Comparison of ENCODE assay signal across 8 mouse cellular contexts in the genomic region with DNA sequence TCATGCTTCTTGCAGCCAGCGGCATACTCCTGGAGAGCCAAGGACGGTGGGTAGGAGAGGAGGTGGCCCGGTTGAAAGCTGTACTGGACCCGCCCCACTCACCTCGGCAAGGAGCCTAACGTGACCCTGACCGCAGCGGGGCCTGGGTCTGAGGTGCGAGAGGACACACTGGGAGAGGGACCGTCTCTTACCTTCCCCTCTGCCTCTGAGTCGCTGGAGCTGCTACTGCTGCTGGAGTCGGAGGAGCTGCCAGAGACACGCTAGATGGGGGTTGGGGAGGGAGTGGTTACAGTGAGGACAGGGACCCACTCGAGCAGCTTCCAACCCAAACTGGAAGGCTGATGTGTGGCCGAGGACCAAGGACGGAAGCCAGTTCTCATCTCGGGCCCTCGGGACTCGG. TPM values are rescaled to one million over a fixed set of nuclear protein-coding genes. Genes with fewer than 3 reads are reported as not detected.
DNase-seq lines count a peak whose midpoint lies in the region; ATAC-seq lines count a peak whose summit lies in the region.

No protein-coding gene starts in this region.

- H3K27ac ChIP-seq in heart, embryonic 10.5 days = peak overlapping the region; percentile 81
- H3K27ac ChIP-seq in limb, embryonic 11.5 days (replicated peaks; ENCODE audit: low read depth, low read length) = no peak overlapping the region
- no peak overlapping the region for H3K27ac ChIP-seq in midbrain, embryonic 15.5 days

- 0 out of 2 replicates have a peak overlapping the region, but pooled peaks have one; percentile 12 for H3K9ac ChIP-seq in limb, embryonic 11.5 days (ENCODE audit: low read length)
- no peak overlapping the region for H3K9ac ChIP-seq in midbrain, embryonic 15.5 days

- intact Hi-C loops in gastrocnemius, postnatal 36 days (cut with DNase I) = loop anchor here (5.0 kb wide), 1 partner anchor 120 kb away; the partner anchor contains the start of gene Ryr1

- H3K4me1 ChIP-seq in heart, embryonic 10.5 days = peaks cover 22% of the 10 kb centered on the region
- peaks cover 6% of the 10 kb centered on the region for H3K4me1 ChIP-seq in limb, embryonic 11.5 days (ENCODE audit: control insufficient read depth, insufficient read depth, low read length)
- H3K4me1 ChIP-seq in midbrain, embryonic 15.5 days = peaks cover 7% of the 10 kb centered on the region; the same call in 1 of the 2 replicates

- no peak for ATAC-seq in limb, embryonic 11.5 days (ENCODE audit: insufficient number of reproducible peaks, low FRiP score, low TSS enrichment, low read depth)
- ATAC-seq in midbrain, embryonic 15.5 days (replicated peaks) = no peak; the same call in 1 of the 2 replicates

- peak overlapping the region; percentile 50 for H3K4me2 ChIP-seq in limb, embryonic 11.5 days (ENCODE audit: low read depth, severe bottlenecking)
- peak overlapping the region; percentile 33 for H3K4me2 ChIP-seq in midbrain, embryonic 15.5 days

- H3K9me3 ChIP-seq in heart, embryonic 10.5 days = no peaks in the 10 kb centered on the region
- no peaks in the 10 kb centered on the region for H3K9me3 ChIP-seq in limb, embryonic 11.5 days (ENCODE audit: control insufficient read depth, low read length)
- H3K9me3 ChIP-seq in midbrain, embryonic 15.5 days = no peaks in the 10 kb centered on the region

- DNase-seq in adrenal gland, adult 18-20 months (ENCODE audit: low spot score in 2 of 2) = peak; percentile 26 to 28
- no peak for DNase-seq in adrenal gland, postnatal 4 days (ENCODE audit: low spot score in 2 of 2)
- DNase-seq in Muller cell, postnatal 12 days (ENCODE audit: inconsistent ontology term) = peak; percentile 20
- DNase-seq in heart, embryonic 10.5 days (ENCODE audit: low spot score) = no peak
- peak; percentile 49 for DNase-seq in limb, embryonic 11.5 days (ENCODE audit: low spot score)
- no peak for DNase-seq in urinary bladder, postnatal 14 days (ENCODE audit: low spot score)
- no peak for DNase-seq in gastrocnemius, postnatal 36 days

- H3K27me3 ChIP-seq in heart, embryonic 10.5 days (ENCODE audit: insufficient read depth, poor library complexity, severe bottlenecking) = no peaks in the 10 kb centered on the region
- H3K27me3 ChIP-seq in limb, embryonic 11.5 days (ENCODE audit: control insufficient read depth, insufficient read depth, low read length) = 0 out of 2 replicates have a peak, but pooled peaks cover 3% of the 10 kb centered on the region
- H3K27me3 ChIP-seq in midbrain, embryonic 15.5 days (replicated peaks) = peaks cover 14% of the 10 kb centered on the region

- peak overlapping the region; percentile 57 for H3K4me3 ChIP-seq in heart, embryonic 10.5 days
- H3K4me3 ChIP-seq in limb, embryonic 11.5 days (ENCODE audit: low read depth, low read length) = peak overlapping the region; percentile 14; the same call in 1 of the 2 replicates
- H3K4me3 ChIP-seq in midbrain, embryonic 15.5 days = 0 out of 2 replicates have a peak overlapping the region, but pooled peaks have one; percentile 13

- 6% methylated on average over 19 of the region's 19 CpGs for WGBS in heart, embryonic 10.5 days
- 12% methylated on average over 19 of the region's 19 CpGs for WGBS in limb, embryonic 11.5 days
- 16% methylated on average over 19 of the region's 19 CpGs for whole genome bisulfite sequencing in midbrain, embryonic 15.5 days

- peaks cover 34% of the 10 kb centered on the region for H3K36me3 ChIP-seq in heart, embryonic 10.5 days
- H3K36me3 ChIP-seq in limb, embryonic 11.5 days (ENCODE audit: control insufficient read depth, insufficient read depth, low read length) = peaks cover 14% of the 10 kb centered on the region
- no peaks in the 10 kb centered on the region for H3K36me3 ChIP-seq in midbrain, embryonic 15.5 days (replicated peaks)

RNA-seq across cellular contexts. Expression of gene 2200002D01Rik, which starts 0.6 kb away (rescaled TPM):
- 1 to 10 TPM; 1.8 to 2.8 TPM for total RNA-seq in adrenal gland, adult 18-20 months (2021)
- total RNA-seq in adrenal gland, postnatal 4 days (2021) = 1 to 10 TPM; 2.4 to 4.5 TPM
- 8.2 and 9.7 TPM in 2 replicates for polyA plus RNA-seq in heart, embryonic 10.5 days (2016; fragmentation: Nextera tagmentation; extraction: Ambion mirVana)
- 1.4 and 2.3 TPM in 2 replicates for polyA plus RNA-seq in limb, embryonic 11.5 days (2014; fragmentation: Nextera tagmentation; extraction: Ambion mirVana)
- polyA plus RNA-seq in midbrain, embryonic 15.5 days (2015; fragmentation: Nextera tagmentation; extraction: Ambion mirVana) = 1.1 and 1.5 TPM in 2 replicates
- total RNA-seq in gastrocnemius, postnatal 36 days (2021) = under 1 TPM; 0.28 to 0.86 TPM

RNA-seq across cellular contexts. Expression of gene Yif1b, which starts 9.6 kb away (rescaled TPM):
- total RNA-seq in adrenal gland, adult 18-20 months (2021) = 10 to 100 TPM; 45.5 to 64.9 TPM
- total RNA-seq in adrenal gland, postnatal 4 days (2021) = 10 to 100 TPM; 48.2 to 49.7 TPM
- 126 and 131 TPM in 2 replicates for polyA plus RNA-seq in heart, embryonic 10.5 days (2016; fragmentation: Nextera tagmentation; extraction: Ambion mirVana)
- 90.8 and 101 TPM in 2 replicates for polyA plus RNA-seq in limb, embryonic 11.5 days (2014; fragmentation: Nextera tagmentation; extraction: Ambion mirVana)
- polyA plus RNA-seq in midbrain, embryonic 15.5 days (2015; fragmentation: Nextera tagmentation; extraction: Ambion mirVana) = 91.2 and 95.1 TPM in 2 replicates
- 10 to 100 TPM; 36.0 to 41.1 TPM for total RNA-seq in gastrocnemius, postnatal 36 days (2021)

RNA-seq across cellular contexts. Expression of gene Kcnk6, which starts 15.4 kb away (rescaled TPM):
- 1 to 10 TPM; 1.7 to 2.6 TPM for total RNA-seq in adrenal gland, adult 18-20 months (2021)
- total RNA-seq in adrenal gland, postnatal 4 days (2021) = 1 to 10 TPM; 2.9 to 3.6 TPM
- polyA plus RNA-seq in heart, embryonic 10.5 days (2016; fragmentation: Nextera tagmentation; extraction: Ambion mirVana) = 1.7 and 2.4 TPM in 2 replicates
- polyA plus RNA-seq in limb, embryonic 11.5 days (2014; fragmentation: Nextera tagmentation; extraction: Ambion mirVana) = 0.37 and 0.38 TPM in 2 replicates
- 1.2 and 1.4 TPM in 2 replicates for polyA plus RNA-seq in midbrain, embryonic 15.5 days (2015; fragmentation: Nextera tagmentation; extraction: Ambion mirVana)
- total RNA-seq in gastrocnemius, postnatal 36 days (2021) = under 1 TPM; 0.91 to 0.97 TPM

RNA-seq across cellular contexts. Expression of gene Catsperg1, which starts 33.9 kb away (rescaled TPM):
- total RNA-seq in adrenal gland, adult 18-20 months (2021) = under 1 TPM; 0.66 to 0.90 TPM
- total RNA-seq in adrenal gland, postnatal 4 days (2021) = 1 to 10 TPM; 2.0 TPM
- polyA plus RNA-seq in heart, embryonic 10.5 days (2016; fragmentation: Nextera tagmentation; extraction: Ambion mirVana) = 0.14 and 0.59 TPM in 2 replicates
- 0.16 and 0.45 TPM in 2 replicates for polyA plus RNA-seq in limb, embryonic 11.5 days (2014; fragmentation: Nextera tagmentation; extraction: Ambion mirVana)
- 4.2 and 5.3 TPM in 2 replicates for polyA plus RNA-seq in midbrain, embryonic 15.5 days (2015; fragmentation: Nextera tagmentation; extraction: Ambion mirVana)
- under 1 TPM in 1 of 2 experiments, not detected in 1; 0.22 TPM for total RNA-seq in gastrocnemius, postnatal 36 days (2021)

RNA-seq across cellular contexts. Expression of gene Spint2, which starts 34.0 kb away (rescaled TPM):
- total RNA-seq in adrenal gland, adult 18-20 months (2021) = 10 to 100 TPM; 48.4 to 83.8 TPM
- total RNA-seq in adrenal gland, postnatal 4 days (2021) = 10 to 100 TPM; 46.1 to 85.1 TPM
- polyA plus RNA-seq in heart, embryonic 10.5 days (2016; fragmentation: Nextera tagmentation; extraction: Ambion mirVana) = 32.4 and 63.4 TPM in 2 replicates
- polyA plus RNA-seq in limb, embryonic 11.5 days (2014; fragmentation: Nextera tagmentation; extraction: Ambion mirVana) = 75.1 and 80.7 TPM in 2 replicates
- 72.4 and 77.3 TPM in 2 replicates for polyA plus RNA-seq in midbrain, embryonic 15.5 days (2015; fragmentation: Nextera tagmentation; extraction: Ambion mirVana)
- 1 to 10 TPM; 4.1 to 4.5 TPM for total RNA-seq in gastrocnemius, postnatal 36 days (2021)

Comparison
In these comparisons a context has a peak if more than half of its experiments do, and no peak if none do; other contexts are left out.
1. DNase-seq: peak in adrenal gland, adult 18-20 months (2 of 2), Muller cell, postnatal 12 days (single experiment) and limb, embryonic 11.5 days (single experiment); none in adrenal gland, postnatal 4 days (0 of 2), heart, embryonic 10.5 days (single experiment), urinary bladder, postnatal 14 days (single experiment) and gastrocnemius, postnatal 36 days (0 of 2).
2. Peak in every context shown above with its lines, with median percentiles within 50 percentile points of each other: H3K4me3 ChIP-seq.